Mouse (Mus musculus) midbrain, embryonic 12.5 days (tissue): ENCODE results near the gene Gm45194. TPM values are rescaled to one million over a fixed set of nuclear protein-coding genes. Genes with fewer than 3 reads are reported as not detected.

Experiments used
- ATAC-seq: fragments of 200-750 bp; cut with Nextera tagmentation; 2 replicates; pipeline ENCODE4 v1.8.0; 2017; ENCODE audit warnings: low read depth, moderate TSS enrichment, moderate library complexity; ENCODE audit not compliant: low FRiP score
- H3K27ac ChIP-seq: fragments of 300-500 bp; sonication (generic); replicated peaks from 2 replicates; pipeline ENCODE4 v1.5.1; 2016; ENCODE audit warnings: mild to moderate bottlenecking
- H3K27me3 ChIP-seq: fragments of 300-500 bp; sonication (generic); 2 replicates; pipeline ENCODE4 v1.6.1; 2016; ENCODE audit warnings: mild to moderate bottlenecking
- H3K36me3 ChIP-seq: fragments of 300-500 bp; sonication (generic); 2 replicates; pipeline ENCODE4 v1.6.1; 2016
- H3K4me1 ChIP-seq: fragments of 300-500 bp; sonication (generic); 2 replicates; pipeline ENCODE4 v1.6.1; 2016
- H3K4me2 ChIP-seq: fragments of 300-500 bp; sonication (generic); replicated peaks from 2 replicates; pipeline ENCODE4 v1.6.1; 2016; ENCODE audit warnings: mild to moderate bottlenecking, moderate library complexity
- H3K4me3 ChIP-seq: fragments of 300-500 bp; sonication (generic); 2 replicates; pipeline ENCODE4 v1.5.1; 2016; ENCODE audit warnings: mild to moderate bottlenecking
- H3K9ac ChIP-seq: fragments of 300-500 bp; sonication (generic); replicated peaks from 2 replicates; pipeline ENCODE4 v1.6.1; 2016; ENCODE audit warnings: mild to moderate bottlenecking, moderate library complexity
- H3K9me3 ChIP-seq: fragments of 300-500 bp; sonication (generic); 2 replicates; pipeline ENCODE4 v1.6.1; 2016; ENCODE audit warnings: mild to moderate bottlenecking
- WGBS: fragments of 180-500 bp; shearing (Covaris S2); methylation state at CpG from one replicate; pipeline ENCODE4 v1.1.7; 2016; 5-methylcytosine and 5-hydroxymethylcytosine counted together
- polyA plus RNA-seq: library from polyadenylated mRNA; unstranded; fragments of >200 nt; fragmentation: Nextera tagmentation; extraction: Ambion mirVana; gene quantifications from 2 replicates; pipeline ENCODE4 v1.2.1, GENCODE M21; 2016

The Gm45194 gene
- polyA plus RNA-seq, 1 experiment from 2014 or later: 0.97 TPM

DNA sequence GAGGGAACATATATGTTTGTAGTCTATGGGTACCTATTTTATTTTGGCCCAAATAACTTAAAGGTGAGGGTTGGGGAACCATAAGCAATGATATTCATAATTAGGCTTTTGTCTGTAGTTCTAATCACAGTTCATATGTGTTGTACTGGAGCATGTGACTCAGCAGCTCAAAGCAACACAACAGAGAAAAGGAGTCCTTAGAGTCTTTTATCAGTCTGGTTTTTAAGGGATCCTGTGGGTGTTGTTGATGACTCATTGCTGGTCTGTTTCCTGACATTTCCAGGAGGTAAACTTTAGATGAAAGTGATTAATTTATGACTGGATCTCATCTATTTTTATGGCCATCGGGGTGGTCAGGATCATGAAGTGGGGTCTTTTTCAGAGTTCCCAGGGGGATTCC lies 382.4 kb downstream of the Gm45194 start:
- Histone ChIP-seq H3K4me3 (no peak overlapping the region), H3K27me3 (no peaks in the 10 kb centered on the region), H3K27ac (no peak overlapping the region), H3K4me2 (no peak overlapping the region), H3K4me1 (no peaks in the 10 kb centered on the region), H3K36me3 (no peaks in the 10 kb centered on the region), H3K9ac (no peak overlapping the region), H3K9me3 (no peaks in the 10 kb centered on the region)
- no peak for ATAC-seq
- 87% methylated on average over 1 of the region's 1 CpGs for WGBS

Other genes starting within 250 kb of the Gm45194 start
- gene Hdx, start 194.3 kb upstream of the Gm45194 start, polyA plus RNA-seq: 2.2 and 2.3 TPM in 2 replicates
- gene Tex16, start 119.6 kb downstream of the Gm45194 start, polyA plus RNA-seq: 0.86 and 2.3 TPM in 2 replicates